Mouse (Mus musculus): ENCODE results near the gene Gse1. TPM values are rescaled to one million over a fixed set of nuclear protein-coding genes. Genes with fewer than 3 reads are reported as not detected.

Gse1 gene
- total and polyA plus RNA-seq, 3 experiments = 23.6 to 128 (median 66.9) TPM

DNA sequence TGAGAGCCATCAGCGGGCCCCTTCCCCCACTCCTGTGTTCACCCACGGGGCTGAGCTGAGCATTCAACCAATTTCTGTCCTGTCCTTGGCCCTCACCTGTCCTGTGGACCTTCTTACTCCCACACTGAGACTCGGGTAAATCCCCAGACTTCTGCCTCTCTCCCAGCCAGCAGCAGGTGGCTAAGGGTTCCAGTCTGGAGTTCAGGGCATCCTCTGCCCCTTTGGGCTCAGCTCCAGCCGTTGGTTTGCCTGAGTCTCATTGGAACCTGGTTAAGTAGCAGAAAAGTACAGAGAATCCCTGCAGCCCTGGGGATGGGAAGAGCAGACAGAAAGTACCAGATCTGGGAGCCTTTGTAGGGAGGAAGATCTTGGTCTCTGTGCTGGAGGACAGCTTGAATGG is 4.1 kb downstream of the Gse1 start:
- H3K4me3 ChIP-seq (ENCODE audit: control insufficient read depth in 1 of 2, insufficient read depth in 1 of 2, low read depth in 2 of 2, low read length in 2 of 2) = no peak overlapping the region
- no peak overlapping the region for H3K27ac ChIP-seq (ENCODE audit: control insufficient read depth, low read depth, low read length)
- no peaks in the 10 kb centered on the region for H3K27me3 ChIP-seq (ENCODE audit: control insufficient read depth in 1 of 2, insufficient read depth in 2 of 2, low read length in 2 of 2)
- no peak for DNase-seq (ENCODE audit: low read depth, low spot score)
- H3K4me1 ChIP-seq (ENCODE audit: control insufficient read depth in 1 of 2, insufficient read depth in 2 of 2, low read length in 2 of 2) = no peaks in the 10 kb centered on the region
- no peak for TF ChIP-seq HCFC1 (IDR thresholded peaks at IDR 0.05; ENCODE audit: low read depth, low read length)
- no peak for TF ChIP-seq MEF2A (IDR thresholded peaks at IDR 0.05; ENCODE audit: extremely low read depth, insufficient replicate concordance, low read depth, low read length, poor library complexity, severe bottlenecking)
- no peak for TF ChIP-seq GABPA (IDR thresholded peaks at IDR 0.05; ENCODE audit: low read depth, low read length)
- TF ChIP-seq ZNF384 (IDR thresholded peaks at IDR 0.05; ENCODE audit: low read depth, low read length) = no peak
- H3K79me2 ChIP-seq (ENCODE audit: control insufficient read depth, insufficient read depth, low read length, poor library complexity) = no peaks in the 10 kb centered on the region
- no peak overlapping the region for H3K9ac ChIP-seq (ENCODE audit: control insufficient read depth, low read depth, low read length, poor library complexity, severe bottlenecking)
- no peaks in the 10 kb centered on the region for H3K9me3 ChIP-seq (replicated peaks; ENCODE audit: insufficient read depth, low read length)
- no peaks in the 10 kb centered on the region for H3K36me3 ChIP-seq (ENCODE audit: control insufficient read depth in 1 of 2, insufficient read depth in 2 of 2, low read length in 2 of 2)

DNA sequence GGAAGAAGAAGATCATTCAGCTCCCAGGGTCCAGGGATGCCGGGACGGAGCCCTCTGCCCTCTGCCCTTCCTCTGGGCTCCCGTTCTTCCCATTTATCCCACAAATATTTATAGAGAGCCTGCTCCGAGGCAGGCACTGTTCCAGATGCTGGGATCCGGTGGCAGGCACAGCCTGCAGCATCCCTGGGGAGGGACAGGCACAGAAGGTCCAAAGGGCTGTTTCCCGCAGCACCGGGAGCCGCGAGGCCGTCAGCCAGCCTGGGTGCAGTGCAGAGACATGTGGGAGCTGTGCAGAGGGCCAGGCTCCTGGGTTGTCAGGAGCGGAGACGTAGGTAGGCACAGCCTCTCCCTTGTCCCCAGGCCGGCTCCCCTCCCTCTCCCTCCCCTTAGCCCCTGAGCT is 4.7 kb downstream of the Gse1 start:
- Histone ChIP-seq H3K79me2 (ENCODE audit: control insufficient read depth, insufficient read depth, low read length, poor library complexity) (no peaks in the 10 kb centered on the region), H3K27ac (ENCODE audit: control insufficient read depth, low read depth, low read length) (no peak overlapping the region), H3K27me3 (ENCODE audit: control insufficient read depth in 1 of 2, insufficient read depth in 2 of 2, low read length in 2 of 2) (no peaks in the 10 kb centered on the region), H3K4me1 (ENCODE audit: control insufficient read depth in 1 of 2, insufficient read depth in 2 of 2, low read length in 2 of 2) (no peaks in the 10 kb centered on the region), H3K9ac (ENCODE audit: control insufficient read depth, low read depth, low read length, poor library complexity, severe bottlenecking) (no peak overlapping the region), H3K9me3 (replicated peaks; ENCODE audit: insufficient read depth, low read length) (no peaks in the 10 kb centered on the region), H3K4me3 (ENCODE audit: control insufficient read depth in 1 of 2, insufficient read depth in 1 of 2, low read depth in 2 of 2, low read length in 2 of 2) (no peak overlapping the region), H3K36me3 (ENCODE audit: control insufficient read depth in 1 of 2, insufficient read depth in 2 of 2, low read length in 2 of 2) (no peaks in the 10 kb centered on the region)
- DNase-seq (ENCODE audit: low read depth, low spot score) = no peak
- TF ChIP-seq TCF12 (IDR thresholded peaks at IDR 0.05; ENCODE audit: low read depth, low read length) = no peak
- no peak for TF ChIP-seq USF1 (IDR thresholded peaks at IDR 0.05; ENCODE audit: low read depth, low read length)
- no peak for TF ChIP-seq MAZ (IDR thresholded peaks at IDR 0.05; ENCODE audit: low read depth, low read length)
- TF ChIP-seq TAL1 (IDR thresholded peaks at IDR 0.05; ENCODE audit: low read length) = no peak

DNA sequence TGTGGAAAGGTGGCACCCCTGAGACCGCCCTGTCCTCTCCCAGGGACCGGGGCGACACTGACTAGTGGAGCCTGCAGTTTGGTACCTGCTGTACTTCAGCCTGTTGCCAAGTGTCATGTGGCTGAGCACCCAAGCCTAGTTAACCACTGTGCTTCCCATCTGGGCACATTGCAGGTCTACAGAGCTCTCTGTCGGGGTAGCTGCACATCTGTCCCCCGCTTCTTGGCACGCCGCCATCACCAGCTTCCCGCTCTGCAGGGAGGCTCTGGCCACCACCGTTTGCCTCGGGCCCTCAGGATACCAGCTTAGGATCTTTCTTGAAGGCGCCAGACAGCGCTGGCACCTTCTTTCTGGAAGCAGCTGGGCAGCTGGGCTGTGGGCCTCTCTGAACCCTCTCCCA is 6.2 kb downstream of the Gse1 start:
- H3K27me3 ChIP-seq (ENCODE audit: control insufficient read depth in 1 of 2, insufficient read depth in 2 of 2, low read length in 2 of 2) = no peaks in the 10 kb centered on the region
- no peak for TF ChIP-seq MYB (IDR thresholded peaks at IDR 0.05; ENCODE audit: low read depth, low read length)
- no peak for TF ChIP-seq SMC3 (IDR thresholded peaks at IDR 0.05; ENCODE audit: low read depth, low read length)
- TF ChIP-seq ETS1 (IDR thresholded peaks at IDR 0.05; ENCODE audit: low read depth, low read length) = no peak
- TF ChIP-seq BHLHE40 (IDR thresholded peaks at IDR 0.05; ENCODE audit: borderline replicate concordance, low read depth, low read length) = no peak
- no peak for TF ChIP-seq MAFK (IDR thresholded peaks at IDR 0.05; ENCODE audit: borderline replicate concordance, low read depth, low read length)
- no peak for TF ChIP-seq MEF2A (IDR thresholded peaks at IDR 0.05; ENCODE audit: extremely low read depth, insufficient replicate concordance, low read depth, low read length, poor library complexity, severe bottlenecking)
- no peak for TF ChIP-seq ZNF384 (IDR thresholded peaks at IDR 0.05; ENCODE audit: low read depth, low read length)
- TF ChIP-seq EP300 (IDR thresholded peaks at IDR 0.05; ENCODE audit: low read depth in 1 of 2, low read length in 2 of 2) = no peak
- no peaks in the 10 kb centered on the region for H3K4me1 ChIP-seq (ENCODE audit: control insufficient read depth in 1 of 2, insufficient read depth in 2 of 2, low read length in 2 of 2)
- no peaks in the 10 kb centered on the region for H3K36me3 ChIP-seq (ENCODE audit: control insufficient read depth in 1 of 2, insufficient read depth in 2 of 2, low read length in 2 of 2)
- H3K79me2 ChIP-seq (ENCODE audit: control insufficient read depth, insufficient read depth, low read length, poor library complexity) = no peaks in the 10 kb centered on the region
- no peak for DNase-seq (ENCODE audit: low read depth, low spot score)
- no peak overlapping the region for H3K4me3 ChIP-seq (ENCODE audit: control insufficient read depth in 1 of 2, insufficient read depth in 1 of 2, low read depth in 2 of 2, low read length in 2 of 2)
- H3K27ac ChIP-seq (ENCODE audit: control insufficient read depth, low read depth, low read length) = no peak overlapping the region
- no peak overlapping the region for H3K9ac ChIP-seq (ENCODE audit: control insufficient read depth, low read depth, low read length, poor library complexity, severe bottlenecking)
- no peaks in the 10 kb centered on the region for H3K9me3 ChIP-seq (replicated peaks; ENCODE audit: insufficient read depth, low read length)

All from MEL (cell line).